Mouse (Mus musculus) embryo, embryonic 11.5 days (tissue): Measurements from ENCODE around the gene Gm35549.
A peak's percentile ranks its signal among the peaks of the same experiment; 100 is the strongest.

Experiments used
- DNase-seq: peaks from one replicate; pipeline ENCODE4 v3.0.0-alpha.2; 2012; ENCODE audit warnings: low read depth, low spot score

The Gm35549 gene

GRCm38 (mm10) chr9:122826743-122827142 is 17.1 kb downstream of the Gm35549 start:
- DNase-seq = no peak

GRCm38 (mm10) chr9:122823374-122824017 is 20.3 kb downstream of the Gm35549 start:
- no peak for DNase-seq

- no peak for DNase-seq
Measured at GRCm38 (mm10) chr9:122815239-122815851, 28.5 kb downstream of the Gm35549 start.

- DNase-seq = no peak
Measured at GRCm38 (mm10) chr9:122814775-122815174, 29.1 kb downstream of the Gm35549 start.

GRCm38 (mm10) chr9:122812386-122812785 is 31.4 kb downstream of the Gm35549 start:
- DNase-seq = no peak

GRCm38 (mm10) chr9:122810212-122810611 is 33.6 kb downstream of the Gm35549 start:
- DNase-seq = no peak

GRCm38 (mm10) chr9:122807186-122807585 is 36.6 kb downstream of the Gm35549 start:
- DNase-seq = no peak

GRCm38 (mm10) chr9:122805845-122806341 is 37.9 kb downstream of the Gm35549 start:
- DNase-seq = no peak

- DNase-seq = peak; percentile 89
Measured at GRCm38 (mm10) chr9:122805053-122805844, 38.6 kb downstream of the Gm35549 start, which contains the start of gene Tcaim. TSS of gene Tcaim (plus strand) at chr9:122805539.

- no peak for DNase-seq
Measured at GRCm38 (mm10) chr9:122786534-122786933, 57.3 kb downstream of the Gm35549 start.

GRCm38 (mm10) chr9:122785231-122785630 is 58.6 kb downstream of the Gm35549 start:
- no peak for DNase-seq
